Mouse (Mus musculus) lung, adult 2 months (tissue): ENCODE results near the gene Bbof1.

ENCODE experiments used
- CTCF ChIP-seq: fragments of 200-500 bp; IDR thresholded peaks from 2 replicates; pipeline ENCODE4 v1.5.1; 2011; ENCODE audit warnings: mild to moderate bottlenecking, low read length, control low read depth; ENCODE audit not compliant: insufficient read depth
- POLR2A ChIP-seq: fragments of 200-500 bp; IDR thresholded peaks from 2 replicates; pipeline ENCODE4 v1.6.1; 2011; ENCODE audit warnings: low read depth, mild to moderate bottlenecking, control low read depth, low read length, borderline replicate concordance; ENCODE audit errors: extremely low read depth

DNA sequence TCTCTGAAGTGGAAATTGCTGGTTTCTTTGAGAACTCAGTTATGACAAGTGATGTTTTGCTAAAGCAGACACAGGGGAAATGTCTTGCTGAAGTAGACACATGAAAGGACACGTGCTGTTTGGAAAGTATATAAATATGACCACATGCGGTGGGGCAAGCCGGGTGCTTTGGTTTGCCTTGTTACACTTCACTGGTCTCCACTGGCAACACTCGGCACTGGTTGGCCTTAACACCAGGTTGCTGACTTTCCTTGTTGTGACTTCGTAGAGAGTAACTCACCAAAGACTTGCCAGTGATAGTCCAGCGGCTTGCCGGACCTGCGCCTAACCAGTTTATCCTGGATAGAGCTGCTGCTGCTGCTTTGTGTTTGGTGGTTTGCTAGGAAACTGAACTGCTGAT lies 20.8 kb upstream of the Bbof1 start:
- TF ChIP-seq POLR2A (no peak), CTCF (no peak)
